Comparison of ENCODE assay signal across 20 mouse cellular contexts in the genomic region with DNA sequence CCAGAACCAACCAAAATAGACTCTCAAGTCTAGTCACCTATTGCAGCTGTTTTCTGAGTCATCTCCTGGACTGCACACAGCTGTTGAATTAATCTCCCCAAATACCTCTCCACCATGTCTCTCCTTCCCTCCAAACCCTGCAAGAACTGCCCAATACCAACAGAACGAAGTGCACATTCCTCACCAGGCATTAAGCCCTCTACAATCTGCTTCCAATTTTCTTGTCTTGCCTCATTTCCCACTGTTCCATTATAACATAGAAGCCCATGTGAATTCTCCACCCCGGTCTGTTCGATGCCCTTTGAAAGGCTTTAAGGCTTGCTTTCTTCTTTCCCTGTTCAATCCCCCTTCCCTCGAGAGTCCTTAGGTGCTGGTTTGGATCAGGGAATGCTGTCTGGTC.
DNase-seq lines count a peak whose midpoint lies in the region; ATAC-seq and TF ChIP-seq lines count a peak whose summit lies in the region.
"Had no signal": no experiment of that assay in that cellular context is flagged by ENCODE, and none has a peak within 500 bp of the region (broad histone marks: within the 10 kb centered on the region; RNA-seq: fewer than 3 reads in every experiment).

No protein-coding gene starts in this region.

- H3K27ac ChIP-seq in embryonic facial prominence, embryonic 13.5 days: peak overlapping the region; percentile 40
- H3K27ac ChIP-seq in limb, embryonic 11.5 days (replicated peaks; ENCODE audit: low read depth, low read length): peak overlapping the region; percentile 45; the same call in 1 of the 2 replicates
- peak overlapping the region; percentile 88 for H3K27ac ChIP-seq in olfactory bulb, adult 2 months (ENCODE audit: insufficient read depth, low read depth, low read length)
- H3K27ac ChIP-seq: forebrain, embryonic 12.5 days; heart, embryonic 13.5 days; liver, embryonic 15.5 days; neural tube, embryonic 12.5 days had no signal

- H3K4me2 ChIP-seq in embryonic facial prominence, embryonic 13.5 days: peak overlapping the region; percentile 34
- no peak overlapping the region for H3K4me2 ChIP-seq in limb, embryonic 11.5 days (ENCODE audit: low read depth, severe bottlenecking)
- H3K4me2 ChIP-seq: forebrain, embryonic 12.5 days; heart, embryonic 13.5 days; liver, embryonic 15.5 days; neural tube, embryonic 12.5 days had no signal

- 18% methylated on average over 4 of the region's 4 CpGs for WGBS in embryonic facial prominence, embryonic 13.5 days
- 21% methylated on average over 4 of the region's 4 CpGs for WGBS in limb, embryonic 11.5 days
- 28% methylated on average over 4 of the region's 4 CpGs for WGBS in olfactory bulb, adult 2 months

- no peak overlapping the region for H3K4me3 ChIP-seq in embryonic facial prominence, embryonic 13.5 days
- H3K4me3 ChIP-seq in limb, embryonic 11.5 days (ENCODE audit: low read depth, low read length): no peak overlapping the region
- no peak overlapping the region for H3K4me3 ChIP-seq in olfactory bulb, adult 2 months (ENCODE audit: insufficient read depth, low read depth, low read length)
- H3K4me3 ChIP-seq: forebrain, embryonic 12.5 days; heart, embryonic 13.5 days; liver, embryonic 15.5 days; megakaryocyte, embryonic 14.5 days; neural tube, embryonic 12.5 days had no signal

- no peaks in the 10 kb centered on the region for H3K27me3 ChIP-seq in embryonic facial prominence, embryonic 13.5 days
- no peaks in the 10 kb centered on the region for H3K27me3 ChIP-seq in limb, embryonic 11.5 days (ENCODE audit: control insufficient read depth, insufficient read depth, low read length)
- H3K27me3 ChIP-seq: forebrain, embryonic 12.5 days; heart, embryonic 13.5 days; liver, embryonic 15.5 days; megakaryocyte, embryonic 14.5 days; neural tube, embryonic 12.5 days had no signal

- TF ChIP-seq POLR2A in olfactory bulb, adult 2 months (IDR thresholded peaks at IDR 0.05; ENCODE audit: insufficient read depth, low read depth, low read length): no peak

- H3K36me3 ChIP-seq in embryonic facial prominence, embryonic 13.5 days: no peaks in the 10 kb centered on the region
- no peaks in the 10 kb centered on the region for H3K36me3 ChIP-seq in limb, embryonic 11.5 days (ENCODE audit: control insufficient read depth, insufficient read depth, low read length)
- H3K36me3 ChIP-seq: forebrain, embryonic 12.5 days; heart, embryonic 13.5 days; liver, embryonic 15.5 days; neural tube, embryonic 12.5 days had no signal

- no peak for TF ChIP-seq CTCF in olfactory bulb, adult 2 months (IDR thresholded peaks at IDR 0.05; ENCODE audit: insufficient read depth, low read depth, low read length)

- H3K9ac ChIP-seq in embryonic facial prominence, embryonic 13.5 days: no peak overlapping the region
- H3K9ac ChIP-seq in limb, embryonic 11.5 days (ENCODE audit: low read length): no peak overlapping the region
- H3K9ac ChIP-seq: forebrain, embryonic 12.5 days; heart, embryonic 13.5 days; liver, embryonic 15.5 days; neural tube, embryonic 12.5 days had no signal

- no peaks in the 10 kb centered on the region for H3K9me3 ChIP-seq in embryonic facial prominence, embryonic 13.5 days
- no peaks in the 10 kb centered on the region for H3K9me3 ChIP-seq in limb, embryonic 11.5 days (ENCODE audit: control insufficient read depth, low read length)
- H3K9me3 ChIP-seq: forebrain, embryonic 12.5 days; heart, embryonic 13.5 days; liver, embryonic 15.5 days; neural tube, embryonic 12.5 days had no signal

- no peak for ATAC-seq in embryonic facial prominence, embryonic 13.5 days (ENCODE audit: insufficient number of reproducible peaks, insufficient read depth, low FRiP score, low TSS enrichment, low read depth)
- peak; percentile 94 for ATAC-seq in limb, embryonic 11.5 days (ENCODE audit: insufficient number of reproducible peaks, low FRiP score, low TSS enrichment, low read depth)

- H3K4me1 ChIP-seq in embryonic facial prominence, embryonic 13.5 days: peaks cover 26% of the 10 kb centered on the region
- H3K4me1 ChIP-seq in limb, embryonic 11.5 days (ENCODE audit: control insufficient read depth, insufficient read depth, low read length): peaks cover 11% of the 10 kb centered on the region; the same call in 1 of the 2 replicates
- peaks cover 10% of the 10 kb centered on the region for H3K4me1 ChIP-seq in olfactory bulb, adult 2 months (ENCODE audit: control insufficient read depth, insufficient read depth, low read length)
- H3K4me1 ChIP-seq: heart, embryonic 13.5 days; liver, embryonic 15.5 days; megakaryocyte, embryonic 14.5 days; neural tube, embryonic 12.5 days had no signal

- DNase-seq in retina, embryonic 14.5 days (ENCODE audit: low spot score): peak; percentile 11
- DNase-seq in retina, postnatal 1 day: no peak
- DNase-seq in limb, embryonic 11.5 days (ENCODE audit: low spot score): peak; percentile 61
- no peak for DNase-seq in heart, adult 11 months
- DNase-seq in thymus, postnatal 14 days: no peak
- no peak for DNase-seq in thymus, postnatal 25 days
- DNase-seq: adrenal gland, postnatal 25 days; B cell, adult 2 months; cerebellum, adult 9-10 months; heart, postnatal 4 days; kidney, adult 9 months; kidney, postnatal 4 days; lung, postnatal 10 days had no signal

Comparison
In these comparisons a context has a peak if more than half of its experiments do, and no peak if none do; other contexts are left out.
1. DNase-seq: peak in retina, embryonic 14.5 days (single experiment) and limb, embryonic 11.5 days (single experiment); none in retina, postnatal 1 day (single experiment), heart, adult 11 months (single experiment), thymus, postnatal 14 days (single experiment) and thymus, postnatal 25 days (single experiment).
2. Peak in every context shown above with its lines, with median percentiles within 50 percentile points of each other: H3K27ac ChIP-seq.